Mouse (Mus musculus) bone marrow, adult 2 months (tissue): ENCODE measurements around the gene A630095N17Rik.
A peak's percentile ranks its signal among the peaks of the same experiment; 100 is the strongest.

Source experiments
- CTCF ChIP-seq: fragments of 200-500 bp; IDR thresholded peaks from 2 replicates; pipeline ENCODE4 v1.5.1; 2011; ENCODE audit warnings: low read length, control low read depth; ENCODE audit not compliant: control insufficient read depth, insufficient read depth
- POLR2A ChIP-seq: fragments of 200-500 bp; IDR thresholded peaks from 2 replicates; pipeline ENCODE4 v1.6.1; 2011; ENCODE audit warnings: low read depth, mild to moderate bottlenecking, control low read depth, low read length, borderline replicate concordance; ENCODE audit not compliant: control insufficient read depth

- TF ChIP-seq CTCF (no peak), POLR2A (peak; percentile 43; the same call in 1 of the 2 replicates)
Observed at GRCm38 (mm10) chr1:75218227-75219001, 13.5 kb downstream of the A630095N17Rik start.
